Mouse (Mus musculus) neural tube, embryonic 14.5 days (tissue): ENCODE data around the gene Rabep2. TPM values are rescaled to one million over a fixed set of nuclear protein-coding genes. Genes with fewer than 3 reads are reported as not detected.

Experiments
- ATAC-seq: fragments of 200-750 bp; cut with Nextera tagmentation; 2 replicates; pipeline ENCODE4 v1.8.0; 2017; ENCODE audit warnings: low read depth, mild to moderate bottlenecking, moderate TSS enrichment, moderate library complexity
- H3K27ac ChIP-seq: fragments of 300-500 bp; sonication (generic); 2 replicates; pipeline ENCODE4 v1.5.1; 2014; ENCODE audit warnings: low read depth, mild to moderate bottlenecking, control low read depth, low read length, moderate library complexity, mixed read lengths
- H3K27me3 ChIP-seq: fragments of 300-500 bp; sonication (generic); 2 replicates; pipeline ENCODE4 v1.6.1; 2014; ENCODE audit warnings: low read length; ENCODE audit not compliant: control insufficient read depth, insufficient read depth
- H3K36me3 ChIP-seq: fragments of 300-500 bp; sonication (generic); 2 replicates; pipeline ENCODE4 v1.6.1; 2014; ENCODE audit warnings: low read length, mixed read lengths; ENCODE audit not compliant: control insufficient read depth, insufficient read depth
- H3K4me1 ChIP-seq: fragments of 300-500 bp; sonication (generic); 2 replicates; pipeline ENCODE4 v1.6.1; 2014; ENCODE audit warnings: low read length; ENCODE audit not compliant: control insufficient read depth, insufficient read depth
- H3K4me2 ChIP-seq: fragments of 300-500 bp; sonication (generic); 2 replicates; pipeline ENCODE4 v1.6.1; 2014; ENCODE audit warnings: mild to moderate bottlenecking, low read depth, low read length, control low read depth
- H3K4me3 ChIP-seq: fragments of 300-500 bp; sonication (generic); 2 replicates; pipeline ENCODE4 v1.5.1; 2014; ENCODE audit warnings: low read depth, low read length, control low read depth, mixed read lengths
- H3K9ac ChIP-seq: fragments of 300-500 bp; sonication (generic); replicated peaks from 2 replicates; pipeline ENCODE4 v1.6.1; 2014; ENCODE audit warnings: low read depth, mild to moderate bottlenecking, control low read depth, low read length, mixed read lengths
- H3K9me3 ChIP-seq: fragments of 300-500 bp; sonication (generic); 2 replicates; pipeline ENCODE4 v1.6.1; 2016; ENCODE audit warnings: low read length; ENCODE audit not compliant: control insufficient read depth
- WGBS: fragments of 180-500 bp; shearing (Covaris S2); extraction: QIAGEN DNeasy Blood & Tissue Kit; methylation state at CpG from one replicate; pipeline ENCODE4 v1.1.7; 2014; 5-methylcytosine and 5-hydroxymethylcytosine counted together
- polyA plus RNA-seq: library from polyadenylated mRNA; unstranded; fragments of >200 nt; fragmentation: Nextera tagmentation; extraction: Ambion mirVana; gene quantifications from 2 replicates; pipeline ENCODE4 v1.2.1, GENCODE M21; 2014

The Rabep2 gene
- polyA plus RNA-seq, 1 experiment from 2014 or later = 19.8 TPM

DNA sequence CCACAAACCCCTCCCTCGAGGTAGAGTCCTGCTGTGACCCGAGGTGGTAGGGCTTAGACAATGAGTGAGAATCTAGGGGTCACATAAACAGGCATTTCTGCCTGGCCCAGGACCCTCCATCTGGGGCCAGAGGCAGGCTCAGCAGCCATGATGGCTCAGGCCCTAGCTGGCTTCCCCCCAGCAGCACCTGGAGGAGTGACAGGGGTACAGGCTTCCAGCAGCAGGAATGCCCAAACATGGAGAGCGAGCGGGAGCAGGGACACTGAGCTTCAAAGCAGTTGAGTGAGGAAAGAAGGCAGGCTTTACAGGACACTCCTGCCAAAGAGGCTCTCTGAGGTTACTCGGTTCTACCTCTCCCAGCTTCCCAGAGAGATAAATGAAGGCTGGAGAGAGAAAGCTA is 36.3 kb downstream of the Rabep2 start:
- Histone ChIP-seq H3K27me3 (no peaks in the 10 kb centered on the region), H3K27ac (no peak overlapping the region), H3K36me3 (peaks cover 25% of the 10 kb centered on the region), H3K4me1 (no peaks in the 10 kb centered on the region), H3K4me2 (no peak overlapping the region), H3K9me3 (no peaks in the 10 kb centered on the region), H3K9ac (no peak overlapping the region), H3K4me3 (no peak overlapping the region)
- no peak for ATAC-seq
- 47% methylated on average over 5 of the region's 5 CpGs for WGBS

DNA sequence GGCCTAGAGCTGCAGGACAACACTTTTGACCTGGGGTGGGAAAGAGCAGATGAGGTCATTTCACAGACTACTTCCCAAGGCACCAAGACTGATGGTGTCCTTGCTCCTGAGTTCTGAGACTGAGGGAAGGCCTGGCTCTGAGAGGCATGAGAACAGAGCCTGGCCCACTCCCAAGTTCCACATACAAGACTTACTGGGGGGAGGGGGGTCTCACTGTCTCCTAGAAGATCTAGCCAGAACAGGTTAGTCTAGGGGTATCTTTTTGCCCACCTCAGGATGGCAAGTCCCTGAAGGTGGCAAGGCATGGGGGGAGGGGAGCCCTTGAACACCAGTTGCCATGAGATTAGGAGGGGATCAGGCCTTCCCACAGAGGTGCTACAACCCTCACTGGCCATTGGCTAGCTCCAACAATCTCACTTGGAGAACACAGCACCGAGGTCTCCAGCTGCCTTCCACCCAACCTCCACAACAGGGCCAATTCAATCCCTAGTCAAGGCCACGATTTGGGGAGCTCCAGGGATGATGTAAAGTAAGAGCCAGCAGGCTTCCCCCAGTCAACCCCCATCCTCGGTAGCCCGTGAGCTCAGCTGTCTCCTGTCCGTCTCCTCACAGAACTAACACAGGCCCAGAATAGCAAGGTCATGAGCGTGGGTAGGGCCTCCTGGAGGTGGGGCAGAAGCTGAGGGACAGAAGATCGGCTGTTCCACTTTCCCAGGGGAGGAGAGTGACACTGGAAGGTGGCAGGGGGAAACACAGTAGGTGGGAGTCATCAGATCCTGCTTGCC is 36.9 kb downstream of the Rabep2 start:
- no peak for ATAC-seq
- H3K4me1 ChIP-seq = no peaks in the 10 kb centered on the region
- H3K9ac ChIP-seq = no peak overlapping the region
- H3K27me3 ChIP-seq = no peaks in the 10 kb centered on the region
- H3K4me2 ChIP-seq = no peak overlapping the region
- WGBS = 65% methylated on average over 7 of the region's 7 CpGs
- peaks cover 25% of the 10 kb centered on the region for H3K36me3 ChIP-seq
- H3K9me3 ChIP-seq = no peaks in the 10 kb centered on the region
- H3K27ac ChIP-seq = no peak overlapping the region
- no peak overlapping the region for H3K4me3 ChIP-seq

DNA sequence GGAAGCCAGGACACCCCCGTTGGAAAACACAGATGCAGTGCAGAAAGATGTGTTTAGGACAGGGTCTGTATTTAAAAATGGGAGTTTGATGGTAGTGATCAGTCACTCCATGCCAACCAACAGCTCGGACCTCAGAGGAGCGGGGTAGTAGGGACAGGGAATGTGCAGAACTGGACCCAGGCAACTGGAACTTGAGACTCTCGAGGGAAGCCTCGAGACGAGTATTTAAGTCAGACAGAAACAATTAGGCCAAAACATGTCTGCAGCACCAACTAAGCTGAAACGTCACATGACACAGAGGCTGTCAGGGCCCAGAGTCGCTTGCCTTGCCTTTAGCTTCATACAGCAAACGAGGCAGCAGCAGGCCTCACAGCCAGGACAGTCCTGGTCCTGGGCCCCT is 37.6 kb downstream of the Rabep2 start:
- Histone ChIP-seq H3K27me3 (no peaks in the 10 kb centered on the region), H3K4me1 (no peaks in the 10 kb centered on the region), H3K36me3 (peaks cover 30% of the 10 kb centered on the region), H3K9me3 (no peaks in the 10 kb centered on the region), H3K4me3 (no peak overlapping the region), H3K4me2 (no peak overlapping the region), H3K27ac (no peak overlapping the region), H3K9ac (no peak overlapping the region)
- 79% methylated on average over 9 of the region's 9 CpGs for WGBS
- ATAC-seq = no peak

DNA sequence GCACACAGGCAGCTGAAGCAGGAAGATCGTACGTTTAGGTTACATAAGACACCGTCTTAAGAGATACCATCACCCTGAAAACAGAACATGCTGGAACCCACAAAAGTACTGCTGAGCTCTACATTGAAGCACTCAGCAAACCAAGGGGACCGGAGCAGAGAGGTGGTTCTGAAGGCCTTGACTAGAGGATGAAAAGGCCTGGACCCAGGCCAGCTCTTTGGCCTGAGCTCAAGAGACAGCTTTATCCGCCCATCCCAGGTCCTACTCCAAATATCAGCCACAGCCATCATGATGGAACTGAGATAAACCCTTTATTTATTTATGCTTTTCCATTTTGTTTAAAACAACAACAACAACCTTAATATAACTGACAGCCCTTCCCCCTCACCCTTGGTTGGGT is 38.1 kb downstream of the Rabep2 start:
- Histone ChIP-seq H3K9me3 (no peaks in the 10 kb centered on the region), H3K4me1 (no peaks in the 10 kb centered on the region), H3K36me3 (peaks cover 36% of the 10 kb centered on the region), H3K9ac (no peak overlapping the region), H3K27ac (no peak overlapping the region), H3K27me3 (no peaks in the 10 kb centered on the region), H3K4me2 (no peak overlapping the region), H3K4me3 (no peak overlapping the region)
- ATAC-seq = no peak
- WGBS = 96% methylated on average over 5 of the region's 5 CpGs

GRCm38 (mm10) chr7:126467271-126467670 is 38.7 kb downstream of the Rabep2 start:
- Histone ChIP-seq H3K27me3 (no peaks in the 10 kb centered on the region), H3K27ac (0 out of 2 replicates have a peak overlapping the region, but pooled peaks have one; percentile 16), H3K4me1 (no peaks in the 10 kb centered on the region), H3K9me3 (no peaks in the 10 kb centered on the region), H3K4me2 (no peak overlapping the region), H3K36me3 (peaks cover 42% of the 10 kb centered on the region), H3K4me3 (no peak overlapping the region), H3K9ac (no peak overlapping the region)
- 69% methylated on average over 5 of the region's 5 CpGs for WGBS
- ATAC-seq = no peak

- no peak for ATAC-seq
Measured at GRCm38 (mm10) chr7:126467834-126468627, 39.5 kb downstream of the Rabep2 start.

DNA sequence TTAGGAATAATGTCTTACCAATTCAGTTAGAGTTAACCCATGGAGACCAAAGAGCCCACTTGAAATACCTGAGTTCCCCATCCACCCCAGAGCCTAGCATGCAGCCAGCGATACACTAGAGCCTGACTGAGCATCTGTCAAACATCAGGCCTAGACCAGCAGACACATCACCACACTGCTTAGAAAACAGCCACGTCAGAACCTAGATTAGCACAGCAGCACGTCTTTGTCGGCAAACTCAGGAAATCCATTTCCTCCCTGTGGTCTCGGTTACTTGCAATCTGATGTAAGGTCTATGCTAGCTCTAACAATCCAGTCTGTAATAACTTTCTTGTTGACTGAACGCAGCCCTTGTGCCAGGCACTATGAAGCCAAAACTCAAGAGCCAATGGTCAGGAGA is 41.5 kb downstream of the Rabep2 start:
- Histone ChIP-seq H3K4me2 (no peak overlapping the region), H3K9me3 (no peaks in the 10 kb centered on the region), H3K36me3 (peaks cover 43% of the 10 kb centered on the region), H3K27me3 (no peaks in the 10 kb centered on the region), H3K4me3 (no peak overlapping the region), H3K9ac (no peak overlapping the region), H3K27ac (no peak overlapping the region), H3K4me1 (peaks cover 13% of the 10 kb centered on the region)
- no peak for ATAC-seq
- 93% methylated on average over 6 of the region's 6 CpGs for WGBS

More at GRCm38 (mm10) chr7:126467834-126468627, 39.5 kb downstream of the Rabep2 start:
- WGBS = 91% methylated on average over 16 of the region's 18 CpGs
- H3K27me3 ChIP-seq = no peaks in the 10 kb centered on the region
- no peaks in the 10 kb centered on the region for H3K9me3 ChIP-seq
- H3K9ac ChIP-seq = no peak overlapping the region
- peaks cover under 1% of the 10 kb centered on the region; the same call in 1 of the 2 replicates for H3K4me1 ChIP-seq
- peaks cover 43% of the 10 kb centered on the region for H3K36me3 ChIP-seq
- H3K4me2 ChIP-seq = no peak overlapping the region
- H3K27ac ChIP-seq = peak overlapping the region; percentile 16; the same call in 1 of the 2 replicates
- no peak overlapping the region for H3K4me3 ChIP-seq

GRCm38 (mm10) chr7:126471361-126471760 is 42.8 kb downstream of the Rabep2 start:
- Histone ChIP-seq H3K9ac (no peak overlapping the region), H3K36me3 (peaks cover 43% of the 10 kb centered on the region), H3K27me3 (no peaks in the 10 kb centered on the region), H3K4me2 (no peak overlapping the region), H3K4me3 (no peak overlapping the region), H3K9me3 (no peaks in the 10 kb centered on the region), H3K27ac (no peak overlapping the region), H3K4me1 (peaks cover 16% of the 10 kb centered on the region)
- ATAC-seq = no peak
- 96% methylated on average over 5 of the region's 5 CpGs for WGBS

- Histone ChIP-seq H3K9ac (no peak overlapping the region), H3K4me3 (no peak overlapping the region), H3K27ac (no peak overlapping the region), H3K4me1 (peaks cover 16% of the 10 kb centered on the region), H3K36me3 (peaks cover 39% of the 10 kb centered on the region), H3K27me3 (no peaks in the 10 kb centered on the region), H3K9me3 (no peaks in the 10 kb centered on the region), H3K4me2 (no peak overlapping the region)
- ATAC-seq = no peak
- WGBS = 83% methylated on average over 4 of the region's 4 CpGs
Measured at GRCm38 (mm10) chr7:126471853-126472252, 43.3 kb downstream of the Rabep2 start.
